8 mouse cellular contexts compared by ENCODE assay signal in genomic region chrX:160995131-160995667, GRCm38 (mm10). TPM values are rescaled to one million over a fixed set of nuclear protein-coding genes. Genes with fewer than 3 reads are reported as not detected.
A peak's percentile ranks its signal among the peaks of the same experiment; 100 is the strongest.
DNase-seq lines count a peak whose midpoint lies in the region; ATAC-seq and TF ChIP-seq lines count a peak whose summit lies in the region.

No protein-coding gene starts in this region.

- no peaks in the 10 kb centered on the region for H3K27me3 ChIP-seq in intestine, postnatal 0 days (replicated peaks; ENCODE audit: control insufficient read depth, insufficient read depth, low read length)
- H3K27me3 ChIP-seq in liver, embryonic 14.5 days (ENCODE audit: control insufficient read depth, insufficient read depth, low read length), result peaks cover 3% of the 10 kb centered on the region; the same call in 1 of the 2 replicates
- H3K27me3 ChIP-seq in neural tube, embryonic 13.5 days, result peaks cover 53% of the 10 kb centered on the region

- TF ChIP-seq CTCF in intestine, postnatal 0 days (IDR thresholded peaks at IDR 0.05; ENCODE audit: low read depth), result no peak
- TF ChIP-seq CTCF in liver, embryonic 14.5 days (IDR thresholded peaks at IDR 0.05; ENCODE audit: low read depth), result no peak

- DNase-seq in right cerebral cortex, adult 18-20 months, result peak; percentile 50
- no peak for DNase-seq in right cerebral cortex, postnatal 25 days
- peak; percentile 17 for DNase-seq in c-Kit-positive CD71-positive TER-119-positive erythroid progenitor cells, embryonic 14.5 days (ENCODE audit: low spot score)
- DNase-seq in gastrocnemius, postnatal 14 days, result peak; percentile 36
- peak in 1 of 3 experiments; percentile 10 for DNase-seq in liver, embryonic 14.5 days (ENCODE audit: low read depth in 3 of 3, low spot score in 3 of 3)

- ATAC-seq in intestine, postnatal 0 days, result peak; percentile 48
- ATAC-seq in liver, embryonic 14.5 days (ENCODE audit: insufficient read depth), result peak; percentile 60
- ATAC-seq in neural tube, embryonic 13.5 days (ENCODE audit: low read depth), result peak; percentile 66
- ATAC-seq in CD4-positive, CD25-positive, alpha-beta regulatory T cell, adult 4 months, result no peak

- peak overlapping the region; percentile 63 for H3K4me2 ChIP-seq in intestine, postnatal 0 days (replicated peaks; ENCODE audit: low read depth)
- peak overlapping the region; percentile 81 for H3K4me2 ChIP-seq in liver, embryonic 14.5 days (ENCODE audit: low read depth)
- H3K4me2 ChIP-seq in neural tube, embryonic 13.5 days, result peak overlapping the region; percentile 48

- no peaks in the 10 kb centered on the region for H3K9me3 ChIP-seq in intestine, postnatal 0 days (ENCODE audit: control insufficient read depth)
- no peaks in the 10 kb centered on the region for H3K9me3 ChIP-seq in liver, embryonic 14.5 days (ENCODE audit: control insufficient read depth, low read length)
- H3K9me3 ChIP-seq in neural tube, embryonic 13.5 days, result no peaks in the 10 kb centered on the region

- no peak for TF ChIP-seq EP300 in liver, embryonic 14.5 days (IDR thresholded peaks at IDR 0.05; ENCODE audit: low read depth)

- no peaks in the 10 kb centered on the region for H3K36me3 ChIP-seq in intestine, postnatal 0 days (ENCODE audit: control insufficient read depth, insufficient read depth)
- no peaks in the 10 kb centered on the region for H3K36me3 ChIP-seq in liver, embryonic 14.5 days (replicated peaks; ENCODE audit: control insufficient read depth, insufficient read depth, low read depth)
- no peaks in the 10 kb centered on the region for H3K36me3 ChIP-seq in neural tube, embryonic 13.5 days

- H3K27ac ChIP-seq in intestine, postnatal 0 days (ENCODE audit: low read depth, low read length), result no peak overlapping the region
- no peak overlapping the region for H3K27ac ChIP-seq in liver, embryonic 14.5 days
- H3K27ac ChIP-seq in neural tube, embryonic 13.5 days (replicated peaks), result peak overlapping the region; percentile 88

- H3K4me3 ChIP-seq in intestine, postnatal 0 days (ENCODE audit: low read depth, low read length), result peak overlapping the region; percentile 61
- H3K4me3 ChIP-seq in liver, embryonic 14.5 days (ENCODE audit: insufficient read depth in 1 of 2, low read depth in 2 of 2, low read length in 2 of 2), result peak overlapping the region; percentile 66 to 68
- peak overlapping the region; percentile 57 for H3K4me3 ChIP-seq in neural tube, embryonic 13.5 days

- intact Hi-C loops in gastrocnemius, postnatal 14 days (cut with DNase I; ENCODE audit: low total_unique reads), result no loop called here

- no peaks in the 10 kb centered on the region for H3K4me1 ChIP-seq in intestine, postnatal 0 days (replicated peaks; ENCODE audit: control insufficient read depth, insufficient read depth, low read length)
- H3K4me1 ChIP-seq in liver, embryonic 14.5 days (replicated peaks; ENCODE audit: control insufficient read depth in 2 of 2, insufficient read depth in 2 of 2, low read length in 1 of 2), result no peaks in the 10 kb centered on the region
- peaks cover 8% of the 10 kb centered on the region; the same call in 1 of the 2 replicates for H3K4me1 ChIP-seq in neural tube, embryonic 13.5 days (replicated peaks)

- no peak overlapping the region for H3K9ac ChIP-seq in intestine, postnatal 0 days (ENCODE audit: low read depth, low read length)
- no peak overlapping the region for H3K9ac ChIP-seq in liver, embryonic 14.5 days (replicated peaks)
- H3K9ac ChIP-seq in neural tube, embryonic 13.5 days, result peak overlapping the region; percentile 60

- WGBS in intestine, postnatal 0 days, result 19% methylated on average over 26 of the region's 31 CpGs
- WGBS in liver, embryonic 14.5 days (ENCODE audit: insufficient replicate concordance), result 13% methylated on average over 31 of the region's 31 CpGs
- 15% methylated on average over 31 of the region's 31 CpGs for WGBS in neural tube, embryonic 13.5 days

RNA-seq across cellular contexts. Expression of gene Cdkl5, which starts 0.7 kb away (rescaled TPM):
- total RNA-seq in gastrocnemius, postnatal 14 days (2021), result 1 to 10 TPM; 1.2 to 1.4 TPM
- 0.66 and 0.80 TPM in 2 replicates for polyA plus RNA-seq in intestine, postnatal 0 days (2015; fragmentation: Nextera tagmentation; extraction: Ambion mirVana)
- 0.13 and 0.20 TPM in 2 replicates for polyA plus RNA-seq in liver, embryonic 14.5 days (2012; rRNA removed)
- 0.24 and 0.27 TPM in 2 replicates for polyA plus RNA-seq in liver, embryonic 14.5 days (2014; fragmentation: Nextera tagmentation; extraction: Ambion mirVana)
- polyA plus RNA-seq in neural tube, embryonic 13.5 days (2015; fragmentation: Nextera tagmentation; extraction: Ambion mirVana), result 3.2 and 3.6 TPM in 2 replicates
- under 1 TPM; 0.46 to 0.55 TPM for polyA plus RNA-seq in CD4-positive, CD25-positive, alpha-beta regulatory T cell, adult 4 months (2017; shearing (Covaris generic))
